Mouse (Mus musculus): ENCODE data around the gene Sh2b1.
A peak's percentile ranks its signal among the peaks of the same experiment; 100 is the strongest.

Sh2b1 gene

GRCm38 (mm10) chr7:126456382-126457266, 18.6 kb downstream of the Sh2b1 start:
- no peak for DNase-seq (ENCODE audit: low read depth, low spot score)

GRCm38 (mm10) chr7:126455242-126455641, 20.0 kb downstream of the Sh2b1 start:
- no peak for DNase-seq (ENCODE audit: low read depth, low spot score)

- no peak for DNase-seq (ENCODE audit: low read depth, low spot score)
Observed at GRCm38 (mm10) chr7:126453861-126454260, 21.4 kb downstream of the Sh2b1 start.

GRCm38 (mm10) chr7:126452244-126452643, 23.0 kb downstream of the Sh2b1 start:
- DNase-seq (ENCODE audit: low read depth, low spot score), result no peak

- no peak for DNase-seq (ENCODE audit: low read depth, low spot score)
Observed at GRCm38 (mm10) chr7:126450641-126451040, 24.6 kb downstream of the Sh2b1 start.

- no peak for DNase-seq (ENCODE audit: low read depth, low spot score)
Observed at GRCm38 (mm10) chr7:126449991-126450390, 25.2 kb downstream of the Sh2b1 start.

- DNase-seq (ENCODE audit: low read depth, low spot score), result no peak
Observed at GRCm38 (mm10) chr7:126448481-126448880, 26.7 kb downstream of the Sh2b1 start.

- DNase-seq (ENCODE audit: low read depth, low spot score), result no peak
Observed at GRCm38 (mm10) chr7:126446217-126446616, 29.0 kb downstream of the Sh2b1 start.

- DNase-seq (ENCODE audit: low read depth, low spot score), result no peak
Observed at GRCm38 (mm10) chr7:126445104-126445815, 30.0 kb downstream of the Sh2b1 start.

- DNase-seq (ENCODE audit: low read depth, low spot score), result no peak
Observed at GRCm38 (mm10) chr7:126444536-126444935, 30.7 kb downstream of the Sh2b1 start.

- no peak for DNase-seq (ENCODE audit: low read depth, low spot score)
Observed at GRCm38 (mm10) chr7:126443997-126444396, 31.2 kb downstream of the Sh2b1 start.

- no peak for DNase-seq (ENCODE audit: low read depth, low spot score)
Observed at GRCm38 (mm10) chr7:126440134-126440533, 35.1 kb downstream of the Sh2b1 start.

- DNase-seq (ENCODE audit: low read depth, low spot score), result peak; percentile 62
Observed at GRCm38 (mm10) chr7:126436851-126437250, 38.4 kb downstream of the Sh2b1 start.

GRCm38 (mm10) chr7:126435801-126436200, 39.4 kb downstream of the Sh2b1 start:
- peak; percentile 51 for DNase-seq (ENCODE audit: low read depth, low spot score)

- DNase-seq (ENCODE audit: low read depth, low spot score), result no peak
Observed at GRCm38 (mm10) chr7:126434726-126435125, 40.5 kb downstream of the Sh2b1 start.

GRCm38 (mm10) chr7:126430167-126430566, 45.1 kb downstream of the Sh2b1 start:
- no peak for DNase-seq (ENCODE audit: low read depth, low spot score)

GRCm38 (mm10) chr7:126429503-126429898, 45.7 kb downstream of the Sh2b1 start:
- no peak for DNase-seq (ENCODE audit: low read depth, low spot score)

- DNase-seq (ENCODE audit: low read depth, low spot score), result peak; percentile 85
Observed at GRCm38 (mm10) chr7:126428631-126429502, 46.4 kb downstream of the Sh2b1 start, which contains the start of gene Rabep2. Gene Rabep2 (plus strand): TSS chr7:126428759.

- DNase-seq (ENCODE audit: low read depth, low spot score), result no peak
Observed at GRCm38 (mm10) chr7:126428154-126428553, 47.1 kb downstream of the Sh2b1 start.

GRCm38 (mm10) chr7:126427323-126427860, 47.8 kb downstream of the Sh2b1 start:
- DNase-seq (ENCODE audit: low read depth, low spot score), result peak; percentile 87

- no peak for DNase-seq (ENCODE audit: low read depth, low spot score)
Observed at GRCm38 (mm10) chr7:126424161-126424560, 51.1 kb downstream of the Sh2b1 start.
